Mouse (Mus musculus) mouse embryonic stem cell (cell line): ENCODE measurements around the gene Fras1.

ENCODE experiments used
- in situ Hi-C, 2 experiments: fragments of 300-500 bp; cut with MboI; formaldehyde crosslinking; loops; 1 replicate in 1 of 2; 3 replicates in 1 of 2; pipeline ENCODE4 v1.14.3; 2019 to 2020; ENCODE audit warnings: low sequenced_read_pairs in 2 of 2, low pct_unique_long_range_greater_than_20kb in 1 of 2, mixed read lengths in 1 of 2; ENCODE audit not compliant: unreplicated experiment in 1 of 2

Gene Fras1

GRCm38 (mm10) chr5:96394947-96395346 lies 21.2 kb downstream of the Fras1 start:
- in situ Hi-C loops = no loop called here

- in situ Hi-C loops = no loop called here
These were observed 22.3 kb downstream of the Fras1 start for GRCm38 (mm10) chr5:96395786-96396650.

GRCm38 (mm10) chr5:96402555-96402954 lies 28.8 kb downstream of the Fras1 start:
- in situ Hi-C loops = no loop called here

GRCm38 (mm10) chr5:96405139-96405842 lies 31.5 kb downstream of the Fras1 start:
- in situ Hi-C loops = no loop called here

- in situ Hi-C loops = no loop called here
These were observed 34.5 kb downstream of the Fras1 start for GRCm38 (mm10) chr5:96408291-96408690.

- in situ Hi-C loops = no loop called here
These were observed 39.1 kb downstream of the Fras1 start for GRCm38 (mm10) chr5:96412754-96413394.

GRCm38 (mm10) chr5:96417121-96417520 lies 43.4 kb downstream of the Fras1 start:
- in situ Hi-C loops = no loop called here

GRCm38 (mm10) chr5:96421550-96421949 lies 47.8 kb downstream of the Fras1 start:
- in situ Hi-C loops = no loop called here

GRCm38 (mm10) chr5:96422716-96423115 lies 49.0 kb downstream of the Fras1 start:
- in situ Hi-C loops = no loop called here

- in situ Hi-C loops = no loop called here
These were observed 51.6 kb downstream of the Fras1 start for GRCm38 (mm10) chr5:96425391-96425790.

GRCm38 (mm10) chr5:96429532-96430141 lies 55.9 kb downstream of the Fras1 start:
- in situ Hi-C loops = no loop called here

- in situ Hi-C loops = no loop called here
These were observed 64.1 kb downstream of the Fras1 start for GRCm38 (mm10) chr5:96437870-96438269.

- in situ Hi-C loops = no loop called here
These were observed 66.1 kb downstream of the Fras1 start for GRCm38 (mm10) chr5:96439811-96440210.

GRCm38 (mm10) chr5:96447460-96447859 lies 73.7 kb downstream of the Fras1 start:
- in situ Hi-C loops = no loop called here

GRCm38 (mm10) chr5:96452027-96452426 lies 78.3 kb downstream of the Fras1 start:
- in situ Hi-C loops = no loop called here

- in situ Hi-C loops = no loop called here
These were observed 79.6 kb downstream of the Fras1 start for GRCm38 (mm10) chr5:96453386-96453785.

GRCm38 (mm10) chr5:96454422-96454821 lies 80.7 kb downstream of the Fras1 start:
- in situ Hi-C loops = no loop called here

GRCm38 (mm10) chr5:96455241-96455640 lies 81.5 kb downstream of the Fras1 start:
- in situ Hi-C loops = no loop called here

GRCm38 (mm10) chr5:96457436-96457958 lies 83.7 kb downstream of the Fras1 start:
- in situ Hi-C loops = no loop called here
